23 mouse cellular contexts compared by ENCODE assay signal in the genomic region with DNA sequence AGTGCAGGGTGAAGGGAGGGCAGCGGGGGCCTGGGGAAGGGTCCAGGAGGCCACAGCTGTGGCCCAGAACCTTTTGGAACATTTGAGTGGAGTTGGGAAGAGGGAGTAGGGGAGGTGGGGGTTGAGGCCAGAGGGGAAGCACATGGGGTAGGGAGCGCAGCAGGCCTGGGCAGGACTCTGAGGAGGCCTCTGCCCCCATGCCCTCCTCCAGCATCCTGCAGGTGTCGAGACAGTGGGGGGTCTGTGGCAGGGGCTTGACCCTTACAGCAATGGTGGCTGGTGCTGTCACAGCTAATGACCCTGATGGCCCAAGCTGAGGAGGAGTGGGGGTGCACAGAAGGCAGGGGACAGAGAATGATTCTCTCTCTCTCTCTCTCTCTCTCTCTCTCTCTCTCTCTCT. TPM values are rescaled to one million over a fixed set of nuclear protein-coding genes. Genes with fewer than 3 reads are reported as not detected.
DNase-seq lines count a peak whose midpoint lies in the region; ATAC-seq lines count a peak whose summit lies in the region.
"Had no signal": no experiment of that assay in that cellular context is flagged by ENCODE, and none has a peak within 500 bp of the region (broad histone marks: within the 10 kb centered on the region; RNA-seq: fewer than 3 reads in every experiment).

No protein-coding gene starts in this region.

- peak; percentile 53 for DNase-seq in hindbrain, embryonic 10.5 days (ENCODE audit: low spot score)
- peak; percentile 27 for DNase-seq in embryonic facial prominence, embryonic 10.5 days (ENCODE audit: low spot score)
- DNase-seq in retina, postnatal 1 day: peak; percentile 59
- DNase-seq in lung, postnatal 4 days: no peak
- DNase-seq: adrenal gland, postnatal 14 days; cerebellum, adult 11-12 months; cerebellum, adult 9-10 months; cerebellum, postnatal 25 days; gastrocnemius, postnatal 36 days; heart, adult 18-20 months; heart, postnatal 10 days; heart, postnatal 4 days had no signal

- H3K27me3 ChIP-seq in hindbrain, embryonic 10.5 days (ENCODE audit: insufficient read depth, poor library complexity, severe bottlenecking): peaks cover 94% of the 10 kb centered on the region
- peaks cover 71% of the 10 kb centered on the region for H3K27me3 ChIP-seq in hindbrain, embryonic 13.5 days
- peaks cover 92% of the 10 kb centered on the region for H3K27me3 ChIP-seq in embryonic facial prominence, embryonic 10.5 days (replicated peaks; ENCODE audit: low read depth, poor library complexity, severe bottlenecking)
- H3K27me3 ChIP-seq in embryonic facial prominence, embryonic 12.5 days: peaks cover 25% of the 10 kb centered on the region

- no peak overlapping the region for H3K9ac ChIP-seq in hindbrain, embryonic 13.5 days
- no peak overlapping the region for H3K9ac ChIP-seq in embryonic facial prominence, embryonic 12.5 days
- H3K9ac ChIP-seq: hindbrain, embryonic 15.5 days had no signal

- no peak for ATAC-seq in hindbrain, embryonic 13.5 days (ENCODE audit: low FRiP score)
- 0 out of 2 replicates have a peak, but pooled peaks have one; percentile 18 for ATAC-seq in embryonic facial prominence, embryonic 12.5 days (ENCODE audit: insufficient number of reproducible peaks, insufficient read depth, low FRiP score, low TSS enrichment)
- ATAC-seq: activated CD4-positive, CD25-positive, alpha-beta regulatory T cell, adult 4 months; forebrain, embryonic 14.5 days; inflammation-experienced regulatory T-cells, adult 6 months; Patski had no signal

- H3K36me3 ChIP-seq in hindbrain, embryonic 10.5 days: no peaks in the 10 kb centered on the region
- H3K36me3 ChIP-seq in hindbrain, embryonic 13.5 days: no peaks in the 10 kb centered on the region
- H3K36me3 ChIP-seq in embryonic facial prominence, embryonic 10.5 days (replicated peaks): no peaks in the 10 kb centered on the region
- no peaks in the 10 kb centered on the region for H3K36me3 ChIP-seq in embryonic facial prominence, embryonic 12.5 days
- H3K36me3 ChIP-seq: embryonic facial prominence, embryonic 13.5 days; heart, embryonic 10.5 days; hindbrain, embryonic 15.5 days had no signal

- WGBS in hindbrain, embryonic 10.5 days: 23% methylated on average over 3 of the region's 3 CpGs
- WGBS in hindbrain, embryonic 13.5 days: 46% methylated on average over 2 of the region's 3 CpGs
- WGBS in embryonic facial prominence, embryonic 10.5 days: 40% methylated on average over 3 of the region's 3 CpGs
- WGBS in embryonic facial prominence, embryonic 12.5 days: 48% methylated on average over 3 of the region's 3 CpGs

- H3K27ac ChIP-seq in hindbrain, embryonic 10.5 days: no peak overlapping the region; the same call in 1 of the 2 replicates
- H3K27ac ChIP-seq in hindbrain, embryonic 13.5 days: no peak overlapping the region
- no peak overlapping the region for H3K27ac ChIP-seq in embryonic facial prominence, embryonic 10.5 days (replicated peaks)
- no peak overlapping the region for H3K27ac ChIP-seq in embryonic facial prominence, embryonic 12.5 days
- H3K27ac ChIP-seq: embryonic facial prominence, embryonic 13.5 days; heart, embryonic 10.5 days; hindbrain, embryonic 15.5 days had no signal

- H3K4me1 ChIP-seq in hindbrain, embryonic 10.5 days (replicated peaks): peaks cover 43% of the 10 kb centered on the region
- no peaks in the 10 kb centered on the region; the same call in 1 of the 2 replicates for H3K4me1 ChIP-seq in hindbrain, embryonic 13.5 days (replicated peaks)
- peaks cover 50% of the 10 kb centered on the region for H3K4me1 ChIP-seq in embryonic facial prominence, embryonic 10.5 days
- H3K4me1 ChIP-seq in embryonic facial prominence, embryonic 12.5 days: peaks cover 3% of the 10 kb centered on the region; the same call in 1 of the 2 replicates
- H3K4me1 ChIP-seq: hindbrain, embryonic 15.5 days had no signal

- no peaks in the 10 kb centered on the region for H3K9me3 ChIP-seq in hindbrain, embryonic 10.5 days
- H3K9me3 ChIP-seq in hindbrain, embryonic 13.5 days: no peaks in the 10 kb centered on the region
- no peaks in the 10 kb centered on the region for H3K9me3 ChIP-seq in embryonic facial prominence, embryonic 10.5 days
- no peaks in the 10 kb centered on the region for H3K9me3 ChIP-seq in embryonic facial prominence, embryonic 12.5 days
- H3K9me3 ChIP-seq: embryonic facial prominence, embryonic 13.5 days; heart, embryonic 10.5 days; hindbrain, embryonic 15.5 days had no signal

- no peak overlapping the region for H3K4me2 ChIP-seq in hindbrain, embryonic 13.5 days
- H3K4me2 ChIP-seq in embryonic facial prominence, embryonic 12.5 days (replicated peaks): no peak overlapping the region
- H3K4me2 ChIP-seq: embryonic facial prominence, embryonic 13.5 days; hindbrain, embryonic 15.5 days had no signal

- H3K4me3 ChIP-seq in hindbrain, embryonic 10.5 days: no peak overlapping the region
- H3K4me3 ChIP-seq in hindbrain, embryonic 13.5 days: no peak overlapping the region
- H3K4me3 ChIP-seq in embryonic facial prominence, embryonic 10.5 days: no peak overlapping the region
- no peak overlapping the region for H3K4me3 ChIP-seq in embryonic facial prominence, embryonic 12.5 days
- H3K4me3 ChIP-seq: embryonic facial prominence, embryonic 13.5 days; hindbrain, embryonic 15.5 days had no signal

RNA-seq across cellular contexts. Expression of gene Atp6v1b1, which starts 6.5 kb away (rescaled TPM):
- not detected in 2 replicates for polyA plus RNA-seq in hindbrain, embryonic 10.5 days (2016; fragmentation: Nextera tagmentation; extraction: Ambion mirVana)
- polyA plus RNA-seq in hindbrain, embryonic 13.5 days (2015; fragmentation: Nextera tagmentation; extraction: Ambion mirVana): not detected in 2 replicates
- not detected in 2 replicates for polyA plus RNA-seq in embryonic facial prominence, embryonic 10.5 days (2016; fragmentation: Nextera tagmentation; extraction: Ambion mirVana)
- 0.31 and 0.33 TPM in 2 replicates for polyA plus RNA-seq in embryonic facial prominence, embryonic 12.5 days (2016; fragmentation: Nextera tagmentation; extraction: Ambion mirVana)
- polyA plus RNA-seq: activated CD4-positive, CD25-positive, alpha-beta regulatory T cell, adult 4 months; cortical plate, adult 2 months; forebrain, embryonic 14.5 days; heart, embryonic 10.5 days; heart, embryonic 14.5 days; hindbrain, embryonic 15.5 days; inflammation-experienced regulatory T-cells, adult 6 months; Patski had no signal

RNA-seq across cellular contexts. Expression of gene Ankrd53, which starts 13.2 kb away (rescaled TPM):
- 0.12 TPM in 1 of 2 replicates, not detected in the other for polyA plus RNA-seq in hindbrain, embryonic 10.5 days (2016; fragmentation: Nextera tagmentation; extraction: Ambion mirVana)
- 0.19 and 0.21 TPM in 2 replicates for polyA plus RNA-seq in hindbrain, embryonic 13.5 days (2015; fragmentation: Nextera tagmentation; extraction: Ambion mirVana)
- 0.11 and 0.15 TPM in 2 replicates for polyA plus RNA-seq in embryonic facial prominence, embryonic 10.5 days (2016; fragmentation: Nextera tagmentation; extraction: Ambion mirVana)
- polyA plus RNA-seq in embryonic facial prominence, embryonic 12.5 days (2016; fragmentation: Nextera tagmentation; extraction: Ambion mirVana): 0.27 and 0.32 TPM in 2 replicates
- polyA plus RNA-seq: activated CD4-positive, CD25-positive, alpha-beta regulatory T cell, adult 4 months; cortical plate, adult 2 months; forebrain, embryonic 14.5 days; heart, embryonic 14.5 days had no signal

RNA-seq across cellular contexts. Expression of gene Tex261, which starts 26.3 kb away (rescaled TPM):
- 71.1 and 85.6 TPM in 2 replicates for polyA plus RNA-seq in hindbrain, embryonic 10.5 days (2016; fragmentation: Nextera tagmentation; extraction: Ambion mirVana)
- 63.5 and 65.5 TPM in 2 replicates for polyA plus RNA-seq in hindbrain, embryonic 13.5 days (2015; fragmentation: Nextera tagmentation; extraction: Ambion mirVana)
- polyA plus RNA-seq in embryonic facial prominence, embryonic 10.5 days (2016; fragmentation: Nextera tagmentation; extraction: Ambion mirVana): 76.0 and 79.7 TPM in 2 replicates
- polyA plus RNA-seq in embryonic facial prominence, embryonic 12.5 days (2016; fragmentation: Nextera tagmentation; extraction: Ambion mirVana): 81.3 and 83.6 TPM in 2 replicates

RNA-seq across cellular contexts. Expression of gene Vax2, which starts 38.2 kb away (rescaled TPM):
- 0.60 and 0.86 TPM in 2 replicates for polyA plus RNA-seq in hindbrain, embryonic 10.5 days (2016; fragmentation: Nextera tagmentation; extraction: Ambion mirVana)
- not detected in 2 replicates for polyA plus RNA-seq in hindbrain, embryonic 13.5 days (2015; fragmentation: Nextera tagmentation; extraction: Ambion mirVana)
- 3.7 and 4.8 TPM in 2 replicates for polyA plus RNA-seq in embryonic facial prominence, embryonic 10.5 days (2016; fragmentation: Nextera tagmentation; extraction: Ambion mirVana)
- 7.4 and 8.9 TPM in 2 replicates for polyA plus RNA-seq in embryonic facial prominence, embryonic 12.5 days (2016; fragmentation: Nextera tagmentation; extraction: Ambion mirVana)
- polyA plus RNA-seq: cortical plate, adult 2 months; embryonic facial prominence, embryonic 13.5 days; forebrain, embryonic 14.5 days; heart, embryonic 10.5 days; heart, embryonic 14.5 days; hindbrain, embryonic 15.5 days had no signal

RNA-seq across cellular contexts. Expression of gene Nagk, which starts 45.5 kb away (rescaled TPM):
- polyA plus RNA-seq in hindbrain, embryonic 10.5 days (2016; fragmentation: Nextera tagmentation; extraction: Ambion mirVana): 27.9 and 43.4 TPM in 2 replicates
- polyA plus RNA-seq in hindbrain, embryonic 13.5 days (2015; fragmentation: Nextera tagmentation; extraction: Ambion mirVana): 98.1 and 98.5 TPM in 2 replicates
- 22.1 and 26.8 TPM in 2 replicates for polyA plus RNA-seq in embryonic facial prominence, embryonic 10.5 days (2016; fragmentation: Nextera tagmentation; extraction: Ambion mirVana)
- 50.7 and 53.5 TPM in 2 replicates for polyA plus RNA-seq in embryonic facial prominence, embryonic 12.5 days (2016; fragmentation: Nextera tagmentation; extraction: Ambion mirVana)

Comparison
In these comparisons a context has a peak if more than half of its experiments do, and no peak if none do; other contexts are left out.
1. DNase-seq: peak in hindbrain, embryonic 10.5 days (single experiment), embryonic facial prominence, embryonic 10.5 days (single experiment) and retina, postnatal 1 day (single experiment); none in lung, postnatal 4 days (0 of 2).